Mouse (Mus musculus) hindbrain, embryonic 16.5 days (tissue): ENCODE measurements at regions not wholly inside any gene's neighbourhood (a gene's known extent, or its start where the extent isn't known, plus 50 kb on each side); places are given as distances from the start of the nearest gene placed in this dataset.

ENCODE experiments used
- ATAC-seq: fragments of 200-750 bp; cut with Nextera tagmentation; 2 replicates; pipeline ENCODE4 v1.8.0; 2017; ENCODE audit warnings: moderate TSS enrichment, moderate library complexity
- H3K27ac ChIP-seq: fragments of 300-500 bp; sonication (generic); 2 replicates; pipeline ENCODE4 v1.5.1; 2014; ENCODE audit warnings: low read depth, mild to moderate bottlenecking, control low read depth, low read length, moderate library complexity
- H3K27me3 ChIP-seq: fragments of 300-500 bp; sonication (generic); replicated peaks from 2 replicates; pipeline ENCODE4 v1.6.1; 2014; ENCODE audit warnings: low read length; ENCODE audit not compliant: control insufficient read depth, insufficient read depth
- H3K36me3 ChIP-seq: fragments of 300-500 bp; sonication (generic); 2 replicates; pipeline ENCODE4 v1.6.1; 2014; ENCODE audit warnings: mild to moderate bottlenecking, low read length, moderate library complexity, mixed read lengths; ENCODE audit not compliant: control insufficient read depth, insufficient read depth
- H3K4me1 ChIP-seq: fragments of 300-500 bp; sonication (generic); 2 replicates; pipeline ENCODE4 v1.6.1; 2014; ENCODE audit warnings: low read depth, low read length; ENCODE audit not compliant: control insufficient read depth, insufficient read depth
- H3K4me2 ChIP-seq: fragments of 300-500 bp; sonication (generic); 2 replicates; pipeline ENCODE4 v1.6.1; 2014; ENCODE audit warnings: mild to moderate bottlenecking, low read length, control low read depth, moderate library complexity
- H3K4me3 ChIP-seq: fragments of 300-500 bp; sonication (generic); 2 replicates; pipeline ENCODE4 v1.5.1; 2014; ENCODE audit warnings: mild to moderate bottlenecking, low read length, control low read depth, moderate library complexity
- H3K9ac ChIP-seq: fragments of 300-500 bp; sonication (generic); 2 replicates; pipeline ENCODE4 v1.6.1; 2014; ENCODE audit warnings: low read depth, mild to moderate bottlenecking, control low read depth, low read length, moderate library complexity
- H3K9me3 ChIP-seq: fragments of 300-500 bp; sonication (generic); 2 replicates; pipeline ENCODE4 v1.6.1; 2014; ENCODE audit warnings: mild to moderate bottlenecking, low read length, moderate library complexity; ENCODE audit not compliant: control insufficient read depth
- WGBS: fragments of 180-500 bp; shearing (Covaris S2); extraction: QIAGEN DNeasy Blood & Tissue Kit; methylation state at CpG from one replicate; pipeline ENCODE4 v1.1.7; 2014; 5-methylcytosine and 5-hydroxymethylcytosine counted together

- no peaks in the 10 kb centered on the region for H3K36me3 ChIP-seq
- H3K9me3 ChIP-seq, result no peaks in the 10 kb centered on the region
- H3K27me3 ChIP-seq, result no peaks in the 10 kb centered on the region
- H3K27ac ChIP-seq, result no peak overlapping the region
- H3K4me3 ChIP-seq, result no peak overlapping the region
- H3K4me2 ChIP-seq, result no peak overlapping the region
- no peak overlapping the region for H3K9ac ChIP-seq
- H3K4me1 ChIP-seq, result no peaks in the 10 kb centered on the region
- ATAC-seq, result no peak
- WGBS, result 64% methylated on average over 1 of the region's 1 CpGs
Measured at GRCm38 (mm10) chr6:33117877-33118276, 57.8 kb upstream of the Chchd3 start.

DNA sequence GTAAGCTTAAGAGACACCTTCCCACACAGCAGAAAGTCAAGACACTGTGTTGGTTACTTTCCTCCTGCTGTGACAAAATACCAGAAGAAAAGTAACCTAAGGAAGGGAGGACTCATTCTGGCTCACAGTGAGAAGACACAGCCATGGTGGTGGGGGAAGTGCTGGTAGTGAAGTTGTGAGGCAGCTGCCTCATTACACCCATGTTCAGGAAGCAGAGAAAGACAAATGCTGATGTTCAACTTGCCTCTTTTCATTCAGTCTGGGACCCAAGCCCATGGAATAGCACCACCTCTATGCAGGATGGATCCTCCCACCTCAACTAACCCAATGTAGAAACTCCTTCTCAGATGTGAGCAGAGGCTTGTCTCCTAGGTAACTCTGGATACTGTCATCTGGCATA is 60.5 kb upstream of the Chchd3 start:
- no peaks in the 10 kb centered on the region for H3K27me3 ChIP-seq
- no peaks in the 10 kb centered on the region for H3K9me3 ChIP-seq
- no peak overlapping the region for H3K4me2 ChIP-seq
- H3K36me3 ChIP-seq, result no peaks in the 10 kb centered on the region
- no peak overlapping the region for H3K4me3 ChIP-seq
- no peaks in the 10 kb centered on the region for H3K4me1 ChIP-seq
- H3K9ac ChIP-seq, result no peak overlapping the region
- H3K27ac ChIP-seq, result no peak overlapping the region
- ATAC-seq, result no peak

DNA sequence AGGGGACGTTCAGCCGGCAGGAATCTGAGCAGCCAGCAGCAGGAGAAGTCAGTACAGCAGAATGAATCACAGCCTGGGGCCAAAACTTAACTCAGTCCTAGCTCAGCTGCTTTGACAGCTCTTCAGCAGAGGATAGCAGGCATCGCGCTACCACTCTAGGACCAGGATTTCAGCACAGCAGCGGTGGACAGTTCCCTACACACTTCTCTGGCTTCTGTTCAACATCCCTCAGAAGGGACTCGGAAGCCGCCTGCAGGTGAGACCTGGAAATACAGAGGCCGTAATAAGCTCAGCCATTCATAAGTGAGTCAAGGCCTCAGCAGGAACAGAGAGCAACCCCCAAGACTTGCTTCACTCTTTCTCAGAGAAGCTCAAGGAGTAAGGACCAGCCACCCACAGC is 66.5 kb upstream of the Chchd3 start:
- 7% methylated on average over 8 of the region's 8 CpGs for WGBS
- H3K4me3 ChIP-seq, result no peak overlapping the region
- H3K36me3 ChIP-seq, result no peaks in the 10 kb centered on the region
- no peak for ATAC-seq
- no peaks in the 10 kb centered on the region for H3K9me3 ChIP-seq
- no peak overlapping the region for H3K27ac ChIP-seq
- H3K9ac ChIP-seq, result no peak overlapping the region
- H3K4me1 ChIP-seq, result no peaks in the 10 kb centered on the region
- H3K4me2 ChIP-seq, result 0 out of 2 replicates have a peak overlapping the region, but pooled peaks have one; percentile 4
- H3K27me3 ChIP-seq, result no peaks in the 10 kb centered on the region

- Histone ChIP-seq H3K9me3 (no peaks in the 10 kb centered on the region), H3K27me3 (no peaks in the 10 kb centered on the region), H3K36me3 (no peaks in the 10 kb centered on the region), H3K9ac (no peak overlapping the region), H3K4me1 (no peaks in the 10 kb centered on the region), H3K27ac (no peak overlapping the region), H3K4me3 (no peak overlapping the region), H3K4me2 (no peak overlapping the region)
- ATAC-seq, result peak; percentile 50; the same call in 1 of the 2 replicates
- WGBS, result 63% methylated on average over 7 of the region's 7 CpGs
Measured at GRCm38 (mm10) chr6:33136906-33137305, 76.8 kb upstream of the Chchd3 start.

DNA sequence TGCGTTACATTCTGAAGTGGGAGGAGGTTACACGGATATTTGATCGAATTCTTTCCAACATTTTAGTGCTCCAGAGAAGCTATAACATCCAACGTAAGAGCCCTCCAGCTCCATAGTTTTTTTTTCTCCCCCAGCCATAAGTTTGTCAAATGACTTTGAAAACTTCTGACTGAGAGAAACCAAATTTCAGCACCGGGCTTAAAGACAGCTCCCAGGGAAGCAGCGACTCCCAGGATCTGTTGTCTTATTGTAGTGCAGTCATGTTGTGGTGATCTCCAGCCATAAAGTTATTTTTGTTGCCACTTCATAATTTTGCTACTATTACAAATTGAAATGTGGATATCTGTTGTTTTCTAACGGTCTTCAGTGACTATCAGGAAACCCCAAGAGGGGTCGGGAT is 77.8 kb upstream of the Chchd3 start:
- Histone ChIP-seq H3K4me3 (no peak overlapping the region), H3K4me2 (no peak overlapping the region), H3K27me3 (no peaks in the 10 kb centered on the region), H3K36me3 (no peaks in the 10 kb centered on the region), H3K4me1 (no peaks in the 10 kb centered on the region), H3K27ac (no peak overlapping the region), H3K9me3 (no peaks in the 10 kb centered on the region), H3K9ac (no peak overlapping the region)
- ATAC-seq, result no peak
- WGBS, result 47% methylated on average over 8 of the region's 8 CpGs

DNA sequence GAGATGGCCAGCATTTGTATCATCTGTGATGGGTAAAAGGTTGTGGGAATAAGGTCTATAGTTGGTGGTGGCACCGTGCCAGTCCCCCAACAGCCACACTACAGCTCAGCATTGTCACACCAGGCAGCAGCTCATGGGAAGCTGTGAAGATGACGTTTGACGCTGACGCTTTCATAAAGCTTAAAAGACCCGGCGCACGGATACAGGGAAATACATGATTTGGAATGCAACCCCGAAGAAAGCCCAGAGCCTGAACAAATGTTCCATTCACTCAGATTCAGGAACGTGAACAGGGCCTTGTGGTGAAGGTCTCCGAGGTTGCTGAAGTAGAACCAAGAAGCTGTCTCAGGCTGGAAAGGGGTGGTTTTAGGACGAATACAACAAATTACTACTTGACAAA is 82.4 kb upstream of the Exoc4 start:
- Histone ChIP-seq H3K36me3 (no peaks in the 10 kb centered on the region), H3K4me3 (no peak overlapping the region), H3K9me3 (no peaks in the 10 kb centered on the region), H3K4me1 (no peaks in the 10 kb centered on the region), H3K27ac (peak overlapping the region; percentile 17; the same call in 1 of the 2 replicates), H3K27me3 (no peaks in the 10 kb centered on the region), H3K9ac (no peak overlapping the region), H3K4me2 (peak overlapping the region; percentile 28)
- 48% methylated on average over 11 of the region's 11 CpGs for WGBS
- ATAC-seq, result 0 out of 2 replicates have a peak, but pooled peaks have one; percentile 37

DNA sequence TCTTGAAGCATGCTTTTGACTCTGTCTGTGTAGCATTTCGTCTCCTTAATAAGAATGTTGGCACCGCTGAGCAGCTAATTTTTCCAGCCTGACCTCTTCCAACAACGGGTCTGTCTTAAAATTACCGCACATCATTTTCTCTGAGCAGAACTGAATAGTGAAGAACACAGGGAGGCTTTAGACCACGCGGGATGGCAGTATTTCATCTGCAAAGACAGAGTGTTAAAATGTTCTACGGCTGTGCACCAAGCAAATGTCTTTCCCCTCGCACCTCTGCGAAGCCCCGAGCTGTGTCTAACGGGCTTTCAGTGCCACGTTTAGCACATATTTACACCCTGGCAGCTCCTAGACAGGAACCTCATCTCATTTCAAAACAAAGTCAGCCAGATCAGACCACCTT is 75.3 kb upstream of the Exoc4 start:
- H3K9me3 ChIP-seq, result no peaks in the 10 kb centered on the region
- WGBS, result 51% methylated on average over 12 of the region's 12 CpGs
- H3K36me3 ChIP-seq, result no peaks in the 10 kb centered on the region
- no peaks in the 10 kb centered on the region; the same call in 1 of the 2 replicates for H3K4me1 ChIP-seq
- H3K27me3 ChIP-seq, result no peaks in the 10 kb centered on the region
- ATAC-seq, result 0 out of 2 replicates have a peak, but pooled peaks have one; percentile 24
- H3K4me2 ChIP-seq, result 0 out of 2 replicates have a peak overlapping the region, but pooled peaks have one; percentile 17
- H3K9ac ChIP-seq, result no peak overlapping the region
- no peak overlapping the region for H3K27ac ChIP-seq
- no peak overlapping the region for H3K4me3 ChIP-seq

DNA sequence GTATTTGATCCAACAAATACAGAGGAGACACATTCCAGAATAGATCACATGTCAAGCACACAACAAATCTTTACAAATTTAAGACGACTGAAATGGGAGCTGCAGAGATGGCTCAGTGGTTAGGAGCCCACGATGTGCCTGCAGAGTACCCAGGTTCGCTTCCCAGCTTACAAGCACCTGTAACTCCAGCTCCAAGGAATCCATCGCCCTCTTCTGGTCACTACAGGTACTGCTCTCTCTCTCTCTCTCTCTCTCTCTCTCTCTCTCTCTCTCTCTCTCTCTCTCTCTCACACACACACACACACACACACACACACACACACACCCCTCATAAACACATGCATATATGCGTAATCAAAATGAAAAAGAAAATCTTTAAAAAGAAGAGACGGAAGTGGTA is 74.3 kb upstream of the Exoc4 start:
- Histone ChIP-seq H3K9me3 (no peaks in the 10 kb centered on the region), H3K4me3 (no peak overlapping the region), H3K4me1 (no peaks in the 10 kb centered on the region; the same call in 1 of the 2 replicates), H3K9ac (no peak overlapping the region), H3K36me3 (no peaks in the 10 kb centered on the region), H3K27ac (no peak overlapping the region), H3K4me2 (no peak overlapping the region), H3K27me3 (no peaks in the 10 kb centered on the region)
- no peak for ATAC-seq
- WGBS, result 62% methylated on average over 6 of the region's 6 CpGs

DNA sequence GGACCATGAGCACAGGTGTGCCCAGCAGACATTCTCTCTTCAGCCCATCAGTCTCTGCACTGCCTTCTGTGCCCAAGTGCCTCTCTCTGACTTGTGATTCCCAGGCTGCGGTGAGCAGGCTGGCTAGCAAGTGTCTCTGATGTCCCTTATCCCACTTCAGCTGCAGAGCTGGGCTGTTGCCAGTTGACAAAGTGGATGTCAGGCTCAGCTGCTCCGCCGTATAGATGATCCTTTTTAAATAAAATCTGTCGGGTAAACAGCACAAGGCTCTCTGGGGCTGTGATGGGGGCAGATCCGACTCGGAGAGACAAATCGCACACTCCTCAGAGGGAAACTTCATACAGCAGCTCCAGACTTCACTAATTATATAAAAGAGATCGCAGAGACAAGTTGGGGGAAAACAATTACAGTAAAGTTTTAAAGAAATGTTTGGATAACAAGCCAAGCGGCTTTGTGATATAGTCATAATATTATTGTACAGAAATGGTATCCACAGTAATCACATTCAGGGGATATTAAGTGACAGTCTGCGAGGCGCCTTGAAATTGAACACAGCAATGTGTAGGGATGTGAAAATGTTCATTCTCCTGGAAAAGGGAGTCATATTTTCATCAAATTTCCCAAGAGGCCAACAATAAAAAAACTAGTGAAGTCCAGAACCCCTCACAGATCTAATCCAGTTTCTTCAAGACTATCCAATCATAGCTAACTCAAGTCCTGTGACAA is 59.2 kb upstream of the Exoc4 start:
- H3K9me3 ChIP-seq, result no peaks in the 10 kb centered on the region
- no peak overlapping the region for H3K4me3 ChIP-seq
- H3K36me3 ChIP-seq, result no peaks in the 10 kb centered on the region
- H3K9ac ChIP-seq, result no peak overlapping the region
- no peaks in the 10 kb centered on the region for H3K27me3 ChIP-seq
- no peak for ATAC-seq
- no peak overlapping the region for H3K27ac ChIP-seq
- WGBS, result 58% methylated on average over 11 of the region's 11 CpGs
- H3K4me1 ChIP-seq, result peaks cover 3% of the 10 kb centered on the region; the same call in 1 of the 2 replicates
- no peak overlapping the region for H3K4me2 ChIP-seq
